Mouse (Mus musculus): ENCODE data around the gene Ubl3.

DNA sequence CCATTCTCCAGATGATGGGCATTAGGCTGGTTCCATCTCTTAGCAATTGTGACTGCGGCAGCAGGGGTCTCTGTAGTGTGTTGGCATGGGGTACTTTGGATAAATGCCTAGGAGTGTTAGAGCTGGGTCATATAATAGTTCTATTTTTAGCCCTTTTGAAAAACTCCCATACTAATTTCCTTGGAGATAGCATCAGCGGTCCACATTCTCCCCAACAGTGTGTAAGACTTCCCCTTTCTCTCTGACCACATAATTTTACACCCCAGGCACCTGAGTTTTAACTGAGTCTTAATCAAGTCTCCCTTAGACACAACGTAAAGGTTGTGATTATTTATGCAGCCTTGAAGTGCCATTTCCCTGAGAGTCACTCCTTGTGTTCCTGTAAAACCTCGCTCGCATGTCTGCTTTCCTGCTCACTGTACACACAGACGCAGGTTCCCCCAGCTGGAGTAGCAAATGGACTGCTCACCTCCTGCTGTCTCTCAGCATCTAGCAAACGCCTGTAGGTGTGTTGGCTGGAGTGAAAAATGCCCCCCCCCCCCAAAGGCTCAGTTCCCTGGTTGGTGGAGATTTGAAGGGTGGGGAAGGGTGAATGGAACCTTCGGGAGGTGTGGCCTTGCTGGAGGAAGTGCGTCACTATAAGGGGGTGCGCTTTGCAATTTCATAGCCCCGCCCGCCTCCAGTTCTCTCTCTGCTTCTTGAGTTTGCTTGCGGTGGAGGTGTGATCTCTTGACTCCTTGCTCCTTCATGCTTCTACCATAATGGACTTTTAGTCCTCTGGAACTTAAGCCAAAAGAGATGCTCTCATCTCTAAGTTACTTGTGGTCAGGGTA lies 63.5 kb downstream of the Ubl3 start:
- TF ChIP-seq CTCF (IDR thresholded peaks at IDR 0.05; ENCODE audit: low read depth, low read length) (no peak), GATA1 (IDR thresholded peaks at IDR 0.05; ENCODE audit: borderline replicate concordance, low read length) (no peak), POLR2AphosphoS5 (IDR thresholded peaks at IDR 0.05; ENCODE audit: insufficient replicate concordance, low read depth, low read length) (no peak), TAL1 (conservative IDR thresholded peaks at IDR 0.05; ENCODE audit: low read depth, low read length) (no peak)
